Mouse (Mus musculus): ENCODE results near the gene Ralgapa2. TPM values are rescaled to one million over a fixed set of nuclear protein-coding genes. Genes with fewer than 3 reads are reported as not detected.

Gene Ralgapa2
- polyA plus RNA-seq, 1 experiment from 2014 or later: 3.6 TPM

- H3K36me3 ChIP-seq (ENCODE audit: insufficient read depth, low read length): no peaks in the 10 kb centered on the region
- no peak overlapping the region for H3K9ac ChIP-seq (ENCODE audit: low read depth, low read length)
- no peak overlapping the region for H3K4me3 ChIP-seq (replicated peaks; ENCODE audit: low read depth, low read length)
- no peaks in the 10 kb centered on the region for H3K27me3 ChIP-seq (ENCODE audit: insufficient read depth, low read length)
- no peak for DNase-seq (ENCODE audit: low spot score)
- H3K9me3 ChIP-seq (replicated peaks; ENCODE audit: low read length): no peaks in the 10 kb centered on the region
- H3K4me2 ChIP-seq (ENCODE audit: low read length): no peak overlapping the region
- no peak for TF ChIP-seq CTCF (IDR thresholded peaks at IDR 0.05; ENCODE audit: low read depth)
- H3K27ac ChIP-seq: no peak overlapping the region
- H3K4me1 ChIP-seq (replicated peaks; ENCODE audit: insufficient read depth, low read length): no peaks in the 10 kb centered on the region
- ATAC-seq (replicated peaks; ENCODE audit: low FRiP score, low read depth): no peak
- 96% methylated on average over 5 of the region's 5 CpGs for WGBS
These were observed 20.1 kb downstream of the Ralgapa2 start for GRCm38 (mm10) chr2:146491830-146492610.

- 90% methylated on average over 1 of the region's 1 CpGs for WGBS
- H3K4me2 ChIP-seq (ENCODE audit: low read length): no peak overlapping the region
- H3K36me3 ChIP-seq (ENCODE audit: insufficient read depth, low read length): no peaks in the 10 kb centered on the region
- no peaks in the 10 kb centered on the region for H3K9me3 ChIP-seq (replicated peaks; ENCODE audit: low read length)
- DNase-seq (ENCODE audit: low spot score) (no peak), ATAC-seq (replicated peaks; ENCODE audit: low FRiP score, low read depth) (no peak)
- TF ChIP-seq CTCF (IDR thresholded peaks at IDR 0.05; ENCODE audit: low read depth): no peak
- no peak overlapping the region for H3K4me3 ChIP-seq (replicated peaks; ENCODE audit: low read depth, low read length)
- no peak overlapping the region for H3K9ac ChIP-seq (ENCODE audit: low read depth, low read length)
- H3K27me3 ChIP-seq (ENCODE audit: insufficient read depth, low read length): no peaks in the 10 kb centered on the region
- H3K27ac ChIP-seq: no peak overlapping the region
- H3K4me1 ChIP-seq (replicated peaks; ENCODE audit: insufficient read depth, low read length): no peaks in the 10 kb centered on the region
These were observed 21.2 kb downstream of the Ralgapa2 start for GRCm38 (mm10) chr2:146490926-146491325.

GRCm38 (mm10) chr2:146488291-146488690, 23.9 kb downstream of the Ralgapa2 start:
- H3K4me2 ChIP-seq (ENCODE audit: low read length): no peak overlapping the region
- 79% methylated on average over 3 of the region's 3 CpGs for WGBS
- no peaks in the 10 kb centered on the region for H3K36me3 ChIP-seq (ENCODE audit: insufficient read depth, low read length)
- H3K4me1 ChIP-seq (replicated peaks; ENCODE audit: insufficient read depth, low read length): no peaks in the 10 kb centered on the region
- ATAC-seq (replicated peaks; ENCODE audit: low FRiP score, low read depth) (no peak), DNase-seq (ENCODE audit: low spot score) (no peak)
- no peak for TF ChIP-seq CTCF (IDR thresholded peaks at IDR 0.05; ENCODE audit: low read depth)
- H3K4me3 ChIP-seq (replicated peaks; ENCODE audit: low read depth, low read length): no peak overlapping the region
- H3K27me3 ChIP-seq (ENCODE audit: insufficient read depth, low read length): no peaks in the 10 kb centered on the region
- H3K9ac ChIP-seq (ENCODE audit: low read depth, low read length): no peak overlapping the region
- no peak overlapping the region for H3K27ac ChIP-seq
- H3K9me3 ChIP-seq (replicated peaks; ENCODE audit: low read length): no peaks in the 10 kb centered on the region

GRCm38 (mm10) chr2:146482859-146483258, 29.3 kb downstream of the Ralgapa2 start:
- H3K4me2 ChIP-seq (ENCODE audit: low read length): no peak overlapping the region
- no peak for TF ChIP-seq CTCF (IDR thresholded peaks at IDR 0.05; ENCODE audit: low read depth)
- ATAC-seq (replicated peaks; ENCODE audit: low FRiP score, low read depth) (no peak), DNase-seq (ENCODE audit: low spot score) (no peak)
- H3K9me3 ChIP-seq (replicated peaks; ENCODE audit: low read length): no peaks in the 10 kb centered on the region
- H3K9ac ChIP-seq (ENCODE audit: low read depth, low read length): no peak overlapping the region
- H3K27ac ChIP-seq: no peak overlapping the region
- no peaks in the 10 kb centered on the region for H3K36me3 ChIP-seq (ENCODE audit: insufficient read depth, low read length)
- H3K27me3 ChIP-seq (ENCODE audit: insufficient read depth, low read length): no peaks in the 10 kb centered on the region
- no peak overlapping the region for H3K4me3 ChIP-seq (replicated peaks; ENCODE audit: low read depth, low read length)
- no peaks in the 10 kb centered on the region for H3K4me1 ChIP-seq (replicated peaks; ENCODE audit: insufficient read depth, low read length)

GRCm38 (mm10) chr2:146477491-146477890, 34.7 kb downstream of the Ralgapa2 start:
- Histone ChIP-seq H3K36me3 (ENCODE audit: insufficient read depth, low read length) (no peaks in the 10 kb centered on the region), H3K27ac (no peak overlapping the region), H3K4me1 (replicated peaks; ENCODE audit: insufficient read depth, low read length) (no peaks in the 10 kb centered on the region), H3K9me3 (replicated peaks; ENCODE audit: low read length) (no peaks in the 10 kb centered on the region), H3K9ac (ENCODE audit: low read depth, low read length) (no peak overlapping the region), H3K4me2 (ENCODE audit: low read length) (no peak overlapping the region), H3K27me3 (ENCODE audit: insufficient read depth, low read length) (no peaks in the 10 kb centered on the region), H3K4me3 (replicated peaks; ENCODE audit: low read depth, low read length) (no peak overlapping the region)
- WGBS: 88% methylated on average over 4 of the region's 4 CpGs
- no peak for TF ChIP-seq CTCF (IDR thresholded peaks at IDR 0.05; ENCODE audit: low read depth)
- ATAC-seq (replicated peaks; ENCODE audit: low FRiP score, low read depth) (no peak), DNase-seq (ENCODE audit: low spot score) (no peak)

GRCm38 (mm10) chr2:146476428-146476972, 35.6 kb downstream of the Ralgapa2 start:
- TF ChIP-seq CTCF (IDR thresholded peaks at IDR 0.05; ENCODE audit: low read depth): no peak
- DNase-seq (ENCODE audit: low spot score): no peak

More at GRCm38 (mm10) chr2:146476428-146476972, 35.6 kb downstream of the Ralgapa2 start:
- H3K4me1 ChIP-seq (replicated peaks; ENCODE audit: insufficient read depth, low read length): no peaks in the 10 kb centered on the region
- H3K4me3 ChIP-seq (replicated peaks; ENCODE audit: low read depth, low read length): no peak overlapping the region
- no peaks in the 10 kb centered on the region for H3K36me3 ChIP-seq (ENCODE audit: insufficient read depth, low read length)
- no peaks in the 10 kb centered on the region for H3K27me3 ChIP-seq (ENCODE audit: insufficient read depth, low read length)
- H3K4me2 ChIP-seq (ENCODE audit: low read length): no peak overlapping the region
- no peaks in the 10 kb centered on the region for H3K9me3 ChIP-seq (replicated peaks; ENCODE audit: low read length)
- no peak overlapping the region for H3K27ac ChIP-seq
- H3K9ac ChIP-seq (ENCODE audit: low read depth, low read length): no peak overlapping the region
- no peak for ATAC-seq (replicated peaks; ENCODE audit: low FRiP score, low read depth)
- WGBS: 88% methylated on average over 6 of the region's 6 CpGs

All from kidney, postnatal 0 days (tissue).